Mouse (Mus musculus): ENCODE data around the gene Lhfp.

DNA sequence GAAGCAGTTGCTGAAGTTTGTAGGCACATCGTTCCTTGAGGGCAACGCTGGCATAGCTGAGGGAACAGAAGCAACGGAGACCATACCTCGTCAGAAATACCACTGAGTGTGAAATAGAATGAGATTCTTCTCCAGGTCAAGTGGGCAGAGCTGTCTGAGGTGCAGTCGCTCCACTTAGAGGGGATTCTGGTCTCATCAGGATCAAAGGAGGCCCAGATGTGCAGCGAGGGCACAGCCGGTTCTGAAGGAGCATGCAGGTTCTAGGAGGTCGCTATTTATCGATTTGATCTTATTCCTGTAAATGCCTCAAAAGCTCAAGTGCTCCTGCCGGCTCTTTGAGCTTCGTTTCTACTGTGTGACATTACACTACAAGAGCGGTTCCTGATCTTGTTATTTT, 61.4 kb downstream of the Lhfp start:
- TF ChIP-seq CTCF (IDR thresholded peaks at IDR 0.05; ENCODE audit: borderline replicate concordance, insufficient read depth, low read depth, low read length), result no peak
- no peak for TF ChIP-seq POLR2A (IDR thresholded peaks at IDR 0.05; ENCODE audit: borderline replicate concordance, insufficient read depth, low read length)
